Mouse (Mus musculus): ENCODE results near the gene Myo1e.

Gene Myo1e

DNA sequence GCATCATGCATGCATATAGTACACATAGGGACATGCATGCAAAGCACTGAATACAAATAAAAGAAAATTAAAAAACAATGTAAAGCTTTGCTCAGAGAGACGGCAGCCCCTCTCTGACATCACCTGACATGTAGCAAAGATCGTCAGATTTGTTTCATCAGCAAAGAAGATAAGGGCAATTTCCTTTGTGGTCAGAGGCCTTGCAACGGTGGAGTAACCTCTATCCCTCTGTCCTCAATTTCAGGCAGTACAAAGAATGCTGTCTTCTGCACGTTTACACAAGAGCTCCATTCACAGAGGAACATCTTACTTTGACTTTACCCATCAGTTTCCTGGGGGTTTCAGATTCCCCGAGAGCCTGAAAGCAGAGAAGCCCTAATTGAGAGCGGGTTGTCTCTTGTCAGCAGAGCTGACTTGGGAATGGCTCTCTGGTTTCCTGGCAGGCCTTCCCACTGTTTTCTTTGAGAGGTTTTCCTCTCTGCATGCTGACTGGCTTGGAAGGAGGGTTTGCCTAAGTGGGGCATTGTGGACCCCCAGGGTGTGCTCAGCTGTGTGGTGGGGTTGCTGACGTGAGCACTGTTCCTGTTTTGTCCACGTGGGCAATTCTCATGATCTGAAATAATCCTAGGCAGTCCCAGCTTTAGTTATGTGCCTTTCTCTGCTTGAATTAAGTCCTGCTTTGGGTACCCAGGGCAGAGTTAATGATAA is 144.6 kb downstream of the Myo1e start:
- CTCF ChIA-PET, result interaction anchor here (0.5 kb wide), 1 partner anchor 235 kb away, joined by 4 read pairs; no protein-coding TSS in a partner anchor

DNA sequence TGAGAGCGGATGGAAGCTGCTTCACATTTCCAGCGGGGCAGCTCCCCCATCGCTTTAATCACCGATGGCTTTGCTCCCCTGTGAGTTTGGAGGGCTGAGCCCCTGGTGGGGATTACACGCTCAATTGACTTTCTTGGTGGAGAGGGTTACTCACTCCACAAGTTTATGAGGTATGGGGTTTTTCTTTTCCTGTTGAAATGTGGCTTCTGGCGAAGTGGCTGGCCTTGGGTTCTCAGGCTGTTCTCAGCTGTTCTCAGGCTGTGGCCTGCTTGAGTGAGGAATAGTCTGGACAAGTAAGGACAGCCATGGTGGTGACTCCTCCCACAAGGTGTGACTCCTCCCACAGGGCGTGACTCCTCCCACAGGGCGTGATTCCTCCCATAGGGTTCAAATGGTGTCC is 149.1 kb downstream of the Myo1e start:
- CTCF ChIA-PET, result interaction anchor here (0.6 kb wide), 1 partner anchor 46 kb away, joined by 3 read pairs; no protein-coding TSS in a partner anchor

DNA sequence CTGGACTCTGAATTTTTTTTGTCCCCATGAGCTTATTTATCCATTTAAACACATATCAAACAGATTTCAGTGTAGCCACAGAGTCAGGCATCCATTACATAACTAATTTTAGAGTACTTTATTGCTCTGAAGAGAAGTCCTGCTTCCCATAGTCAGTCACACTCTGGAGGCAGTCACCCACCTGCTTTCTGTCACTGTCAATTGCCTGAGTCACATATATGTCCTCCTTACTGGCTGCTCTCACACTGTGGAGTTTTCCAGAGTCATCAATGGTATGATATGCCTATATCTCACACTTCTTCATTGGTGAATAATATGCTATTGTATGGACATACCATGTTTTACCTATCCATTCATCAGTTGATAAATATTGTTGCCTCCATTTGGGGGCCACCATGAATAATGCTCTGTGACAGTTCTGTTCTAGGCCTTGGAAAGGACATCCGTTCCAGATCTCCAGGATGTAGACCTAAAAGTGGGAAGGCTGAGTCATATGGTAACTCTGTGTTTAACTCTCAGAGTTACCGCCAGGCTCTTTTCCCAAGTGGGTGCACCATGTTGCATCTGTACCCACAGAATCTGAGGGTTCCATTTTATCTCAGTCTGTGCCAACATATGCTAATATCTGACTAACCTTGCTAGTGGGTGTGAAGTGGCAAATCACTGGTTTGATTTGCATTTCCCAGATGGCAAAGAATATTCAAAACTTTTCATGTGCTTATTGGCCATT is 152.4 kb downstream of the Myo1e start:
- CTCF ChIA-PET, result no interaction called here

DNA sequence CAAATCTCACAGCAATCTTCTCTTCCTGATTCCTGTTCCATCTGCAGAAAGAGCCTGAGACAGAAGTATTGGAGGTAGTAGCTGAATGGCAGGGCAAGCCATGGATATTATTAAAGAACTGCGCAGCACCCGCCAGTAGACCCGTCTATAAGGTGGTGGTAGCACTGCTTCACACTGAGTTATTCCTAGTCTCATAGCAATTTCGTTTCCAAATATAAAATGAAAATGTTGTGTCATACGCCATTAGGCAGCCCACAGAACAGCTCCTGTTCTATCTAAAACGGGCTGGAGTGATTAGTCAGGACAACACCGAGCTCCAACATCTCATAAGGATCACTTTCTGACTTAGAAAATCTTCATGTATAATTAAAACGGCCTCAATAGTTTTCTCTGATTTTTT is 157.6 kb downstream of the Myo1e start:
- CTCF ChIA-PET, result no interaction called here

DNA sequence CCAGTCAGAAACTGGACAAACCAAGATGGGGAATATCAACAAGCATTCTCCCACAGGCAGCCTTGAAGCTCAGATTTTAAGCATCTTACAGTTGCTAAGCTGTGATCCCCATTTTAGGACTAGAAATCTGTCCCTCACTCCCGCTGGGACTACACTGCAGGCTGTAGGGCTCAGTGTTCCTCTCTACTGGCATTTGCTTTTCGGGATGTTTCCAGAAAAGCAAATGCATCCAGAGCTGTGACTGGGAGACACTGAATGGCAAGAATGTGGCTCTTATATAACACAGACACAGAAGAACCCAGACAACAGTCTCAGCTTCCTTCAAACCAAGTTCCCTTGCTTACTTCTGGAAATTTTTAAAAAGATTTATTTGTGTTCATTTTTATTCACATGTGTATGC is 158.8 kb downstream of the Myo1e start:
- CTCF ChIA-PET, result no interaction called here

DNA sequence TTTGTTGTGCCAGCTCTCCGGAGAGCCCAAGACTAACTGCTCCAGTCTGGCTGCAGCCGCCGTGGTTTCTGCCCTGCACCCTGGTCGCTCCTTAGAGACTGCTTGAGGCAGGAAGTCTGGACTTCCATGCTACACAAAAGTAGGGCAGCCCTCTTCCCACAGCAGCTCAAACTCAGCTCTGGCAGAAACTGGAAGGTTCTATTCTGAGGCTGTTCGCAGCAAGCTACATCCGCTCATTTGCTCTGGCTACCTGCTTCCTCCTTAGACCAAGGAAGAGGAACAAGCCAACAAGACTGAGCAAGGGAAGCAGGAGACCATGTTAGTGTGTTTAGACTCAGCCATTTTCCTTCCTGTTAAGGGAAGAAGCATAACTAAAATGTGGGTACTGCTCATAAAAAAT is 159.7 kb downstream of the Myo1e start:
- CTCF ChIA-PET, result no interaction called here

DNA sequence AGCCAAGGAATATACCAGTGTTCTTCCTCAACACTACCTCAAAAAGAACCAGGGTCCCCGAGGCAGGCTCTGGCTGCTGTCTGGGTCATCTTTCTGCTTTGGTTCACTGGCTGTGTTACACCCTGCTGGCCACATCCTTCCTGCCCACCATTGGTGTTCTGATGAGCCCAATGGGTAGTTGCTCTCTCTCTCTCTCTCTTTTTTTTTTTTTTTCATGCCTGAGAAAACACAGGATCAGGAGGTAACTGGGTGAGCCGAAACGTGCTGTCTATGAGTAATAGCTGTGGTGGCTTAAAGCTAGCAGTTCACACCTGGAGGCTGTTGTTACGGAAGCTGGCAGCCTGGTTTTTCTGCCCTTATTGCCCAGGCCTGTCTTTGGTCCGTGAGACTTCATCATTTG is 164.5 kb downstream of the Myo1e start:
- CTCF ChIA-PET, result interaction anchor here (0.7 kb wide), 1 partner anchor 164 kb away, joined by 3 read pairs; no protein-coding TSS in a partner anchor

DNA sequence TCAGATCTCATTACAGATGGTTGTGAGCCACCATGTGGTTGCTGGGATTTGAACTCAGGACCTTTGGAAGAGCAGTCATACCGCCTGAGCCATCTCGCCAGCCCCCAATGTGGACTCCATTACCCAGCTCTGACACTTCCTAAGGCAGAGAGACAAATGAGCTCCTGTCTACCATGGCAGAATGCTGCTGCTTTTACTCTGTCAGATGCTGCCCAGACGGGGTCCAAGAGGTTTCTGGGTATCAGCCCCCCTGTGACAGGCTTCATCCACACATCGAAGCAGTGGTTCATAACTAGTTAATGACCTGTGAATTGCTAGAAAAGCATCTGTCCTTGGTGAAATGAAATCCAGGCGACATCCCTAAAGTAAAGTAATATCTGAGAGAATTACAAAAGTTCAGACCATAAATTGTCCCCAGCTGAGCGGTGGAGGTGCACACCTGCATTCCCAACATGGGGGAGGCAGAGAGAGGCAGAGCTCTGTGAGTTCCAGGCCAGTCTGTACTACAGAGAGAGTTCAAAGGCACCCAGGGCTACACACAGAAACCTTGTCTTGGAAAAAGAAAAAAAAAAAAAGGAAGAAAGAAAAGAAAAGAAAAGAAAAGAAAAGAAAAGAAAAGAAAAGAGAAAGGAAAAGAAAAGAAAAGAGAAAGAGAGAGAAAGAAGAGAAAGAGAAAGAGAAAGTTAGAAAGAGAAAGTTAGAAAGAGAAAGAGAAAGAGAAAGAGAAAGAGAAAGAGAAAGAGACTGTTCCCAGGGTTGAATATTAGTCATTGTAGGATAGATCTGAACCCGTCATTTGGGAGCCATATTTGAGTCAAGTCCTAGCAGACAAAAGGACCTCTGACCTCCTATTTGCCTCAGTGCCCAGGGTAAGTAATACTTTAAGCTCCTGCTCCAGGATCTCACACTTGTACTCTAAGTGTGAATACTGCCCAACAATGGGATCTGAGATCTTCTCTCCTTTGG is 172.6 kb downstream of the Myo1e start:
- CTCF ChIA-PET, result no interaction called here

DNA sequence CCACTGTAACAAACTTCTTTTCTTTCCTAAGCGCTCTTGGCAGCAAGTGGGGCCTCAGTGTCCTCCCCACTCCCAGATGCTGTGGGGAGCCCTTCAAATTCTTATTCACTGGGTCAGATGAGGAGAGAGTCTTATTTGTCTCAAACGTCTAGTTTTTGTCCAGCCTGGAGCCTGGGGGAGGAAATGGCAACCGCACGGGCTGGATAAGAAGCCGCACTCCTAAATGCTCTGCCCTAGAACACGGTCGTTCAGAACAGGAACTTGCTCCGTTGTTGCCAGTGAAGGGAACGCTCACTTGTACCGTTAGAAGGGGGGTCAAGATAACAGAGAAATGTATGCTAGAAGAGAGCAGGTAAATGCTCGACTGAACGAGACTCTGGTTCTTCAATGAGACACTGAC is 174.9 kb downstream of the Myo1e start:
- CTCF ChIA-PET, result no interaction called here

DNA sequence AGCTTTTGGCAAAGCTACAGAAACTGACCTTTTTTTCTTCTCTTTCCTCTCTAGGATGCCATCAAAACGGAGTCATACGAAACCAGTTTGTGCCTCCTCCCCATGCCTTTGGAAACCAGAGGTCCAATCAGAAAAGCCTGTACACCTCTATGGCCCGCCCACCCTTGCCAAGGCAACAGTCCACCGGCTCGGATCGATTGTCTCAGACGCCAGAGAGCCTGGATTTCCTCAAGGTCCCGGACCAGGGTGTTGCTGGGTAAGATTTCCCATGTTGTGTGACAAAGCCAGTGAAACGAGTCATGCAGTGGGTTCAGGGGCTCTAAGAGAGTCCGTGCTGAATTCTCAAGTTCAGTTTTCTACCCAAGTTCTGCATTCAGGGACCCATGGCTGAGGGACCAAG is 176.6 kb downstream of the Myo1e start:
- CTCF ChIA-PET, result no interaction called here

DNA sequence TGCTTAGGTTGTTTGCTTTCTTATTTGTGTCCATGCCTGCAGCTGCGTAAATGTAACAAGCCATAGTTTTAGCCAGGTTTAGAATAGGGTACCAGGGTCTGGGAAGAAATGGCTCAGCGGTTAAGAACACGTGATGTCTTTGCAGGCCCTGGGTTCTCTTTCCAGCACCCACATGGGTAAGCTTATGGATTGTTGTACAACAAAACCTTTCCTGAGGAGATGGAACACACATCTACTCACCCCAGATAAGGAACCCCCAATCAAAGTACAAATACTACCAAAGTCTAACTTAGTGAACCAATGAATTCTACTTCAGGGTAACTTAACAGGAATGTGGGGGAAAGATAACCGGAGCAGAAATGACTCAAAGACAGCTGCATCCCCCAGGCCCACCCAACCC is 177.3 kb downstream of the Myo1e start:
- CTCF ChIA-PET, result interaction anchor here (1.0 kb wide), 1 partner anchor 60 kb away, joined by 3 read pairs; no protein-coding TSS in a partner anchor

DNA sequence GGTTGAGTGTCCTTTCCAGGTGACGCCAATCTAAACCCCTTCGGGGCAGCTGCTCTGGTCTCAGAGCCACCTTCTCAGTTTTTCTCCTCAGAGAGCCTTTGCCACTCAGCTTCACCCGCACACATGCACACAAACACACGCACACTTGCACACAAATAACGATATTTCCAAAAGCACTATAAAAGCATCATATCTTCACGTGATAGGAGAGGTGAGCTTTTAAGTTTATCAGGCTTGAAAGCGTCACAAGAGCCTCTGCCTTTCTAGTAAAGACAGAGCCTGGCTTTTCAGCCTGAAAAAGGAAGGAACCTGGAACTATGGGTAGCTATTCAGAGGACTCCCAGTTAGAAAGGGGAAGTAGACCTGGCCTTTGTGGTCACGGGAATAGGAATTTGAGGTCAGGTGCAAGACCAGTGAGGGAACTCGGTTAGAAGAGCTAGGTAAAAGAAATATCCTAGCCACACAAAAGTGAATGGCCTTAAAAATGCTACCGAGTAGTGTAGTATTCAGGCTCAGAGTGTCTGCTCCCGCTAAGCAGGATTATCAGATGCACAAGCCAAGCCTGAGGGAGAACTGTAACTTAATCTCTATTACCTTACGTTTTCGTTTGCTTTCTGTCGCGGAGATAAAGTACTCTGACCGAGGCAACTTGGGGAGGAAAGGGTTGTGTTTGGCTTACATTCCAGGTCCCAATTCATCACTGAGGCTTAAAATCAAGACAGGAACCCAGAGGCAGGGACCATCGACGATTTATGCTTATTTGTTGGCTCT is 178.0 kb downstream of the Myo1e start:
- CTCF ChIA-PET, result interaction anchor here (1.0 kb wide), 1 partner anchor 61 kb away, joined by 3 read pairs; no protein-coding TSS in a partner anchor

DNA sequence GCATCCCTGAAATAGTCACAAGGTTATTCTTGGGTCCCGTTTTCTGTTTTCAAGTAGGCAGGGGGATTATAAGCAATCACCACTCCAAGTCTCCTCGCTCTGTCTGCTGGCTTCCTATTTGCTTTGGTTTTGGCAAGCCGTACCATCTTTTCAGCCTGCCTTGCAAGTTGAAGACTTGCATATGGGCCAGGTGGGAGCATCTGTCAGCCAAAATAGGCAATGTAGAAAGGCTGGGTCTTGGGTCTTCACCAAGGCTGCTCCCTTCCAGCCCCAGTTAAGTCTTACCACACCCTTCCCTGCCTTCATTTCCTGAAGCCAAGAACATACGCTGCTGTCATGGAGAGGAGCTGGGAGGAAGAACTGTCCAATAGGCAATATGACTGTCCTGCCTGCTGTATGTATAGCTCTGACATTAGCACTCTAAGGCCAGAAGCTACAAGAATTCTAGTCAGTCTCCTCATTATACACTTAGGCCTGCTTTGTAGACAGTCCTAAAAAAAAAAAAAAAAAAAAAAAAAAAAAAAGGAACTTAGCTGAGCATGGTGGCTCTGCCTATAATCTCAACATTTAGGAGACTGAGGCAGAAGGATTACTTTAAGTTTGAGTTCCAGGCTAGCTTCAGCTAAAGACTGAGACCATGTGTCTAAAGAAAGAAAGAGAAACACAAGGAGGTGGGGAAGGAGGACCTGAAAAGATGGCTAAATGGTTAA is 180.4 kb downstream of the Myo1e start:
- CTCF ChIA-PET, result no interaction called here

DNA sequence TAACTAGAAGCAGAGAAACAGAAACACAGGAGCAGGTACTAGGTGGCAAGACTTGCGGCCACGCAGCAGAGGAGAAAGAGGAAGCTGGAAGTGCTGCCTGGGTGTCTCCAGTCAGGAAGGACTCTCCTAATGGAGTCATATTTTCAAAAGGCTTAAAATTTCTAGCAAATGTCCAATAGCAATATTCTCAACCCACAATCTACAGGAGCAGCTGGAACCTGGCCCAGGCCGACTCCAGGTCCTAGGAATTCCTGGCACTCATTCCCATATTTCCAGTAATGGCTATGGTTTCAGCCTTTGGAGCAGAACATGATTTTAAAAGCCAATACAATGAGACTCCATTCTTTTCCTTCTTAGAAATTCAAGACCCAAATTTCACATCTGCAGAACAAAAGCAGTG is 182.4 kb downstream of the Myo1e start:
- CTCF ChIA-PET, result no interaction called here

DNA sequence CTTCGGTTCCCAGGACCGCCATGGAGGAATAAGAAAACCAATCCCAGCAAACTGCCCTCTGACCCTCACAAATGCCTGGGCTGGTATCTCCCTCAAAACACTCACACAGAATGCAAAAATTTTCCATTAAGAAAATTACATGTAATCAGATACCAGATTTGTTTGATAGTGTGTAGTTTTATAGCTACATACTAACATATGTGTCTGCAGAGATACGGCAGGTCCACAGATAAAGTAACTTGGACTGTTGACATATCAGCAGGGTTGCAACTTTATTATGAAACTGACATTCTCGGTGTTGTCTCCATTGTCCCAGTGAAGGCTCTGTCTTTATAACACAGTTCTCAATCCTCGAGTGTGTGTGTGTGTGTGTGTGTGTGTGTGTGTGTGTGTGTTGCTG is 183.9 kb downstream of the Myo1e start:
- CTCF ChIA-PET, result no interaction called here

DNA sequence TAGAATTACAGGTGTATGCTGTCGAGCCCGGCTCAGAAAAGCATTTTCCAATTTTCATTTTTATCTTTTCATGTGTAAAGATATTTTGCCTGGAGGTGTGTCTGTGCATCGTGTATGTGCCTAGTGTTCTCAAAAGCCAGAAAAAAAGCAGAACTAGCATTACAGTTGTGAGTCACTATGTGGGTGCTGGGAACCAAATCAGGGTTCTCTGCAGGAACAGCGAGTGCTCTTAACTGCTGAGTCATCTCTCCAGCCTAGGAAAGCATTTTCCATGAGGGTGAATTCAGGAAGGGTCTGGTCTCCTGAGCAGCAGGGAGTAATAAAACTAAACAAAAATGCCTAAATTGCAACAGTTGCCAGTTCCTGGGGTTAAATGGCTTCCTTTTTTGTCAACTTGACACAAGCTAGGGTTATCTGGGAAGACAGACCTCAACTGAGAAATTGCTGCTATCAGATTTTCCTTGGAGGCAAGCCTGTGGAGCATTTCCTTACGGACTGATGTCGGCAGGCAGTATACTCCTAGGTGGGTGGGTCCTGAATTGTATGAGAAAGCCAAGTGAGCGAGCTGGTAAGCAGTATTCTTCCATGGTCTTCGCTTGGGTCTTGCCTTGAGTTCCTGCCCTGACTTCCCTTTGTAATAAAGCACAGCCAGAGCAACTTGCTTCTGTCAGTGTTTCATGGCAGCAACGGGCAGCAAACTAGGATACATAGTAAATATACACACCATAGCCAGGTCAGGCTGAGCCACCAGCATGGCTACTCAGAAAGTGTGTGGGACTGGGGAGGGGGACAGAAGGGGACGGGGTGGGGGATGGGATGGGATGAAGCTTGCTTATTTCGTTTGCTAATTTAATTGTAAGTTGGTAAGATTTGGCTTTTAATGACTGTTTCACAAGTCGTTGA is 184.8 kb downstream of the Myo1e start:
- CTCF ChIA-PET, result no interaction called here

DNA sequence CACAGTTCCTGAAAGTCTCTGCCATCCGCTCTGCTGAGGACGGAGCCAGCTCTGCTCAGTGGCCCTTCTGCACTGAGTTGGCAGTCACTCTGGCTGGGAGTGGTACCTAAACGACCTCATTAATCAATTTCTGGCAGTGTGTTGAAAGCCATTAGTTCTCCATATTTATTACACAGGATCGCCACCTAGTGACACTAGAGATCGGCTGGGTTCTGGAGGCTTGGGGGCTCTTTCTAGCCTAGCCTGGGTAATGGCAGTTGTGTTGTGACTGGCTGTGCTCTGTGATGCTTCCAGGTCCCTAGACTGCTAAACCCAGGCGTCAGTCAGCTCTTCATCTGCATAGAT is 185.4 kb downstream of the Myo1e start:
- CTCF ChIA-PET, result interaction anchor here (0.7 kb wide), 1 partner anchor 18 kb away, joined by 3 read pairs; no protein-coding TSS in a partner anchor

DNA sequence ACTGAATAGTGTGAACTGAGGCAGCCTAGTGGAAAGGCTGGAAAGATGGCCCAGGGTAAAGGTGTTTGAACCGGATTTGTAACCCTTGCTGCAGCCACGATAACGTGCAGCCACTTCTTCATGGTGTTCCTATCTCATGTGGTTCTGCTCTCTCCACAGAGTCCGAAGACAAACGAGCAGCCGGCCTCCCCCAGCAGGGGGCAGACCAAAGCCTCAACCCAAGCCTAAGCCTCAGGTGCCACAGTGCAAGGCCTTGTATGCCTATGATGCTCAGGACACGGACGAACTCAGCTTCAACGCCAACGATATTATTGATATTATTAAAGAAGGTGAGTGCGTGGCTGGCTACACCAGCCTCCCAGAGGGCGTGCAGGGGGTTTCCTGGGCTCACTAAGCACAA is 188.5 kb downstream of the Myo1e start:
- CTCF ChIA-PET, result interaction anchor here (0.7 kb wide), 1 partner anchor 680 kb away, joined by 5 read pairs; no protein-coding TSS in a partner anchor

DNA sequence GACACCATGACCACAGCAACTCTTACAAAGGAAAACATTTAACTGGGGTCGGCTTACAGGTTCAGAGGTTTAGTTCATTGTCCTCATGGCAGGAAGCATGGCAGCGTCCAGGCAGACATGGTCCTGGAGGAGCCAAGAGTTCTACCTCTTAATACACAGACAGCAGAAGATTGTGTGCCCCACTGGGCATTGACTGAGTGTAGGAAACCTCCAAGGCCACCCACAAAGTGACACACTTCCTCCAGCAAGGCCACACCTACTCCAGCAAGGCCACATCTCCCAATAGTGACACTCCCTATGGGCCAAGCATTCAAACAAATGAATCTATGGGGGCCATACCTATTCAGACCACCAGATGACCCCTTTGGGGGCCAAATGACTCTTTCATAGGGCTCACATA is 188.9 kb downstream of the Myo1e start:
- CTCF ChIA-PET, result no interaction called here
